Mouse (Mus musculus): Measurements from ENCODE around the gene Fbp2.
"Not testable (repeated sequence)": the region's sequence is repeated elsewhere in the genome, so short reads cannot be mapped to it uniquely, and the experiment has no call there.

Gene Fbp2

GRCm38 (mm10) chr13:62865651-62866315 is 7.6 kb upstream of the Fbp2 start:
- no peak for DNase-seq (ENCODE audit: low spot score)

GRCm38 (mm10) chr13:62863771-62864170 is 5.5 kb upstream of the Fbp2 start:
- no peak for DNase-seq (ENCODE audit: low spot score)

GRCm38 (mm10) chr13:62862875-62863274 is 4.7 kb upstream of the Fbp2 start:
- no peak for DNase-seq (ENCODE audit: low spot score)

- DNase-seq (ENCODE audit: low spot score): no peak
These were observed 1.8 kb upstream of the Fbp2 start for GRCm38 (mm10) chr13:62860068-62860467.

GRCm38 (mm10) chr13:62859251-62859650 is 1.0 kb upstream of the Fbp2 start:
- DNase-seq (ENCODE audit: low spot score): not testable (repeated sequence)

- DNase-seq (ENCODE audit: low spot score): no peak
These were observed 1.4 kb downstream of the Fbp2 start for GRCm38 (mm10) chr13:62856850-62857249.

GRCm38 (mm10) chr13:62856305-62856675 is 1.9 kb downstream of the Fbp2 start:
- peak; percentile 69 for DNase-seq (ENCODE audit: low spot score)

- no peak for DNase-seq (ENCODE audit: low spot score)
These were observed 2.6 kb downstream of the Fbp2 start for GRCm38 (mm10) chr13:62855396-62856304.

GRCm38 (mm10) chr13:62854666-62855065 is 3.6 kb downstream of the Fbp2 start:
- DNase-seq (ENCODE audit: low spot score): peak; percentile 85

GRCm38 (mm10) chr13:62833341-62833740 is 24.9 kb downstream of the Fbp2 start:
- no peak for DNase-seq (ENCODE audit: low spot score)

- no peak for DNase-seq (ENCODE audit: low spot score)
These were observed 26.0 kb downstream of the Fbp2 start for GRCm38 (mm10) chr13:62832239-62832638.

- DNase-seq (ENCODE audit: low spot score): not testable (repeated sequence)
These were observed 42.5 kb downstream of the Fbp2 start for GRCm38 (mm10) chr13:62815705-62816104.

- no peak for DNase-seq (ENCODE audit: low spot score)
These were observed 45.5 kb downstream of the Fbp2 start for GRCm38 (mm10) chr13:62812713-62813112.

- not testable (repeated sequence) for DNase-seq (ENCODE audit: low spot score)
These were observed 50.2 kb downstream of the Fbp2 start for GRCm38 (mm10) chr13:62807981-62808380.

Measured in ovary, postnatal 14 days (tissue).